Mouse (Mus musculus): ENCODE measurements at regions not wholly inside any gene's neighbourhood (a gene's known extent, or its start where the extent isn't known, plus 50 kb on each side); places are given as distances from the start of the nearest gene placed in this dataset.

DNA sequence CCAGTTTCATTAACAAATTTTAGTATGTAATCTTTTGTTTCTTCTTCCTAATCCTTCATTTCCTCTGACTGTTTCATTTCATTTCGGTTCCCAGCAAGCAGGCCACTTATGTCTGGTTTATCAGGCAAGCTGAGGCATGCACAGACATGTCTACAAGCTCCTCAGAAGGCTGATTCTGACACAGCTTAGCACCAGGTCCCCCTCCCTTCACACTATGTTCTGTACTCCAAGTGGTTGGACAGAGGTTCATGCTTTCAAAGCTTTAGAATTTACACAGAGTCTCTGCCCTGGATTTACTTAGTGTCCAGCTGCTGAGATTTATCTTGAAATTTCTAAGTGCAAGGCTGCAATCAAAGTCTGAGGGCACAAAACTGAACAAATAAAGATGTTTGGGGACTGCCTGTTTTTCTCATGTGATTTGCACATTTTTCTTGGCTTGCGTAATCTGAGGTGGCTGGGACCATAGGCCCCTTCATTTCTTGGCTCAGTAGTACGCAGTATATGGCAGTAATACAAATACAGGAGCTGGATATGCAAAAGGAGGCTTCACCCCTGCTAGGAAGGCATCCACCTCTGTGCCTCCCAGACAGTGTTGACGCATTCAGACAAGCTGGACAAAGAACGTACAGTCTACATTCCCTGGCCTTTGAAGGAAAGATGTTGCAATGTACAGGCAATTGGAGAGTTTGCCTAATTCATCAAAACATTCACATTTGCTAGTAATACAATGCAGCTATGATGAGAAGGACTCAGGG lies 222.7 kb upstream of the Pappa start:
- 76% methylated on average over 5 of the region's 5 CpGs for WGBS
- H3K9ac ChIP-seq (replicated peaks): no peak overlapping the region
- no peak overlapping the region for H3K4me2 ChIP-seq (replicated peaks)

DNA sequence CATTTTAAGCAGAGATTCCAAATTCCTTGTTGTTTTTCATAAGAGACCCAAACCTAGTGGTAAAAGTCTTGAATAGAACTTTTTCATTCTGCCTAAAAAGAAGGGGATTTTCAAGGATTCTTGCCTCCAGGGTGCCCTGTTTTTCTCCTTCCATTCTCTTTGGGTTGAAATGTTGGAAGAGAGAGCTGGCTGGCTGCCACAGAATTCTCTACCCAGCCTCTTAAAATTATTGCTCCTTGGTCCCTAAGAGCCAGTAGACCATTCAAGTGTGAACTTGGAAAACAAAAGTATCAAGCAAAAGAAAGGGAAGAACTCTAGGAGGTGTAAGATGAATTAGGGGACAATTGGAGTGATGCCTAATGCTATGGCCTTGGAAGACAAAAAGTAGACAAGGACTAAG lies 200.2 kb upstream of the Pappa start:
- no peaks in the 10 kb centered on the region for H3K4me1 ChIP-seq (replicated peaks)
- ATAC-seq: no peak
- H3K4me3 ChIP-seq (replicated peaks): no peak overlapping the region
- H3K9me3 ChIP-seq: no peaks in the 10 kb centered on the region
- H3K9ac ChIP-seq (replicated peaks): no peak overlapping the region
- H3K27me3 ChIP-seq: no peaks in the 10 kb centered on the region
- H3K4me2 ChIP-seq (replicated peaks): no peak overlapping the region
- H3K27ac ChIP-seq: no peak overlapping the region
- no peaks in the 10 kb centered on the region for H3K36me3 ChIP-seq

More for the DNA sequence above, 222.7 kb upstream of the Pappa start:
- ATAC-seq: no peak
- no peaks in the 10 kb centered on the region for H3K9me3 ChIP-seq
- no peak overlapping the region for H3K27ac ChIP-seq
- H3K4me3 ChIP-seq (replicated peaks): no peak overlapping the region
- H3K36me3 ChIP-seq: no peaks in the 10 kb centered on the region
- no peaks in the 10 kb centered on the region for H3K27me3 ChIP-seq
- H3K4me1 ChIP-seq (replicated peaks): no peaks in the 10 kb centered on the region

DNA sequence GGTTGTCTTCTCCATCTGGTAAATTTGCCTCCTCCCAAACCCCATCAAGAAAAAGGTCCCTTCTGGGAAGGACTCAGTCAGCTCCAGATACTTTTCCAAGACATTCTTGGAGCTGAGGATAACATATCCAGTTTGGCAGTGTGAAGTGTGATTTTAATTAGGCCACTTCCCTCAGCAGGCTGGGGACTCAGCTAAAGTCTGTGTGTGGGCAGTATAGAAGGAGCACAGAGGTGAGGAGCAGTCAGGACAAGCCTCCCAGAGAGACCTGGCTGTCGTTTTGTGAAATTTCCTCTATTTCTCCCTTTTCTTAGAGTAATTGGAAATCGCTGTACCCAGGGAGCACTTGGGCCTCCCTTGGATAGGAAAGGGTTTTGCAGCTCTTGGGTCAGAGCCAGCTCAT lies 195.4 kb upstream of the Pappa start:
- no peak overlapping the region for H3K27ac ChIP-seq
- no peaks in the 10 kb centered on the region for H3K36me3 ChIP-seq
- no peaks in the 10 kb centered on the region for H3K4me1 ChIP-seq (replicated peaks)
- no peak overlapping the region for H3K4me2 ChIP-seq (replicated peaks)
- H3K27me3 ChIP-seq: no peaks in the 10 kb centered on the region
- WGBS: 70% methylated on average over 2 of the region's 2 CpGs
- H3K9me3 ChIP-seq: no peaks in the 10 kb centered on the region
- H3K9ac ChIP-seq (replicated peaks): no peak overlapping the region
- ATAC-seq: no peak
- no peak overlapping the region for H3K4me3 ChIP-seq (replicated peaks)

GRCm38 (mm10) chr4:64945547-64945946 lies 178.4 kb upstream of the Pappa start:
- H3K27me3 ChIP-seq: no peaks in the 10 kb centered on the region
- H3K4me3 ChIP-seq (replicated peaks): no peak overlapping the region
- no peak overlapping the region for H3K9ac ChIP-seq (replicated peaks)
- no peaks in the 10 kb centered on the region for H3K4me1 ChIP-seq (replicated peaks)
- H3K27ac ChIP-seq: no peak overlapping the region
- no peaks in the 10 kb centered on the region for H3K9me3 ChIP-seq
- no peak for ATAC-seq
- H3K4me2 ChIP-seq (replicated peaks): no peak overlapping the region
- H3K36me3 ChIP-seq: no peaks in the 10 kb centered on the region

DNA sequence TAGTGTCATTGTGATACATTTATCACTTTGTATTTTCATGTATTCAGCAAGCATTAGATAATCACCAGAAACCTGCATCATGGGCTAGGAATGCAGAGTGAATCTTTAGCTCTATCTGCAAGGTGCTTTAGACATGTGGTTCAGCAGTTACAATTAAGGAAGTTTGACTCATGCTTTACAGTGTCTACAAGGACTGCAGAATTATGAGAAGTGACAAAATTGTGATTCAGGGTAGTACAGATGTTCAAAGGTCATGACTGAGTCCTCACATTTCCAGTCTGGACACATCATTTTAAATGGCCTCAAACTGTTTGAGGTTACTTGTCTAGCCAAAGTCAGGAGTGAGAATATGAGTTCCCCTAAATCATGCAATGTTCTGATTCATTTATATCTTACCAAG lies 171.3 kb upstream of the Pappa start:
- H3K36me3 ChIP-seq: no peaks in the 10 kb centered on the region
- H3K27ac ChIP-seq: no peak overlapping the region
- H3K4me2 ChIP-seq (replicated peaks): no peak overlapping the region
- no peak overlapping the region for H3K4me3 ChIP-seq (replicated peaks)
- ATAC-seq: no peak
- H3K4me1 ChIP-seq (replicated peaks): no peaks in the 10 kb centered on the region
- no peak overlapping the region for H3K9ac ChIP-seq (replicated peaks)
- H3K9me3 ChIP-seq: no peaks in the 10 kb centered on the region
- no peaks in the 10 kb centered on the region for H3K27me3 ChIP-seq

DNA sequence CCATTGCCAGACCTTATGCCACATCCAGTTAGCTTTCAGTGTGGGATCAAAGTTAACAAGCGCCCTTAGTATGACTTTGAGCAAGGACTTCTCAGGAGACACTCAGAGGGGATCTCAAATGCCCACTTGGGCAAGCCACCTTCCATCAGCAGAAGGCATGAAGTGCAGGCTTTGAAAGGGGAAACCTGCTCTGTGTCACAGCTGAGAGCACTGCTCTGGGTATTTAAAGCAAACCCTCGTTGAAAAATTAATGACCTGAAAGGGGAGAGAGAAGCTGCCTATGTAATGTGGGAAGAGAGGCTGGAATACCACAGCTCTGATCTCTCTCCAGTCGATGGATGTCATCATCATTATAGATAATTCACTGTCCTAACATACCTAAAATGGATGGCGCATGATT lies 165.1 kb upstream of the Pappa start:
- no peak overlapping the region for H3K27ac ChIP-seq
- WGBS: 81% methylated on average over 4 of the region's 4 CpGs
- no peak overlapping the region for H3K4me3 ChIP-seq (replicated peaks)
- no peak overlapping the region for H3K4me2 ChIP-seq (replicated peaks)
- H3K9me3 ChIP-seq: no peaks in the 10 kb centered on the region
- no peaks in the 10 kb centered on the region for H3K36me3 ChIP-seq
- no peak overlapping the region for H3K9ac ChIP-seq (replicated peaks)
- no peak for ATAC-seq
- no peaks in the 10 kb centered on the region for H3K4me1 ChIP-seq (replicated peaks)
- no peaks in the 10 kb centered on the region for H3K27me3 ChIP-seq

DNA sequence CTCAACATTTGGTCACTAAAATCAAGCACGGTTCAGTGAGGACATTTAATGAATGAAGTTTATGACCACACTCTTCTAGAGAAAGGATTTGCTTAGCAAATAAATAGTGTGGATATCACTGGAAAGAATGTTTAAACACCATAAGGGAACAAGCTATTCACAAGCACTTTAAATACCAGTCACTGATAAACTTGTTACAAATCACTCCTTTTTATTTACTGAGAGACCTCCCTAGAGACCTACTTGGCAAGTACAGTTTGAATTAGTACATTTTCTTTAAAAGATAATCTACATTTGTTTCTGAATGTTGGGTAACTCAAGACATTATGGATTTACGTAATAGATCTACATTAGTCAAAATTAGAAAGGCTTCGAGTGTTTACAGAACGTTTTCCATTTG lies 162.2 kb upstream of the Pappa start:
- Histone ChIP-seq H3K27me3 (no peaks in the 10 kb centered on the region), H3K9me3 (no peaks in the 10 kb centered on the region), H3K4me3 (replicated peaks) (no peak overlapping the region), H3K27ac (no peak overlapping the region), H3K4me2 (replicated peaks) (no peak overlapping the region), H3K4me1 (replicated peaks) (no peaks in the 10 kb centered on the region), H3K36me3 (no peaks in the 10 kb centered on the region), H3K9ac (replicated peaks) (no peak overlapping the region)
- 84% methylated on average over 4 of the region's 4 CpGs for WGBS
- no peak for ATAC-seq
